Mouse (Mus musculus) megakaryocyte progenitor cell, adult 5-6 weeks (primary cell): ENCODE results near the gene Eno2. TPM values are rescaled to one million over a fixed set of nuclear protein-coding genes. Genes with fewer than 3 reads are reported as not detected.
A peak's percentile ranks its signal among the peaks of the same experiment; 100 is the strongest.

Experiments
- ATAC-seq: replicated peaks from 2 replicates; pipeline ENCODE4 v1.8.0; 2016; ENCODE audit warnings: mild to moderate bottlenecking, moderate TSS enrichment, inconsistent platforms; ENCODE audit not compliant: poor library complexity
- total RNA-seq, 2 experiments: library from RNA; stranded (forward) in 1 of 2; stranded (reverse) in 1 of 2; fragments of 157-497, 149-512 nt in 1 of 2; fragments of 200-1000 nt in 1 of 2; gene quantifications; 2 replicates each; pipeline versions ENCODE4 v1.2.3 to v1.2.4; 2015 to 2017

Eno2 gene
- total RNA-seq, 2 experiments from 2014 or later: not detected

DNA sequence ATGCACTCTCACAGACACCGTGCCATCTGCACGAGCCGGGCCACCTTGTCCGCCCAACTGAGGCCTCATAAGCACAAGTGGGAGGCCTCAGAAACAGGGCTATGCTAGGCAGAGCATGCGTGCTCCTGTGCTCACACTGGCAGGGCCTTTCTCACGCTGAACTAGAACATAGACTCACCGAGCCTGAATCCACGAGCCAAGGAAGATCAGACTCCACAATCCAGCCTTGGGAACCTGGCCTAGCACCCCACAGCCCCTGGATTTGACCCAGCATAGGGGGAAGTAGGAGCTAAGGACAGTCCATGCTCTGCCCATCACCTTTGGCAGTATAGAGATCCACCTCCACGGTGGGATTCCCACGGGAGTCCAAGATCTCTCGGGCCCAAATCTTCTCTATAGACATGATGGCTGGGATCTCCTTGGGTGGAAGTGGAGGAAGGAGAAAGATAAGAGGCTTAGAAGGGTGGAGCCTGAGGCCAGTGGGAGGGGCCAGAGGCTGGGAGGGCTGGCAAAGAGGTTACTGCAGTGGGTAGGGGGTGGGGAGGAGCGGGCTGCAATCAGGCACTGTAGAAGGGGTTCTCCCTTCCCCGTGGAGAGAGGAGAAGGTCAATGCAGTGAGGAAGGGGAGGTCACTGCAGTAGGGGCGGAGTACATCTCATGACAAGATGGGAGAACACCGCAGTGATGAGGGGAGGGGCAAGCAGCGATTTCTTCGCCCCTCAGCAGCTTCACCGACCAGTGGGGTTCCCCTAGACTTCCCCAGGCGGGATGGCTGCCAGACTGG, 1.4 kb downstream of the Eno2 start:
- ATAC-seq: peak; percentile 49

DNA sequence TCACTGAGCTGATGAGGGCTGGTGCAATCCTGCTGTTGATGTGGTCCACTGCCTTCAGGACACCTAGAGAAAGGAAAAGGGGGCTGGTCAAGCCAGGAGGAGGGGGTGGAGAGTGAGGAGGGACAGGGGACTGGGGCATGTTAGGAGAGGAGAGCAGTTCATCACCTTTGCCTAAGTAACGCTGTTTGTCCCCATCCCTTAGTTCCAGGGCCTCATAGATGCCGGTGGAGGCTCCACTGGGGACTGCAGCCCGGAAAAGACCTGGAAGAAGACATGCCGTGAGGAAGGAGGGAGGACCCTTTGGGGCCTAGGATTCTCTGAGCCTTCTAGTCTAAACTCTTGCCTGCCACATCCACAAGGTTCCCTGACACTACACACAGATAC, 1.9 kb downstream of the Eno2 start:
- ATAC-seq: no peak

DNA sequence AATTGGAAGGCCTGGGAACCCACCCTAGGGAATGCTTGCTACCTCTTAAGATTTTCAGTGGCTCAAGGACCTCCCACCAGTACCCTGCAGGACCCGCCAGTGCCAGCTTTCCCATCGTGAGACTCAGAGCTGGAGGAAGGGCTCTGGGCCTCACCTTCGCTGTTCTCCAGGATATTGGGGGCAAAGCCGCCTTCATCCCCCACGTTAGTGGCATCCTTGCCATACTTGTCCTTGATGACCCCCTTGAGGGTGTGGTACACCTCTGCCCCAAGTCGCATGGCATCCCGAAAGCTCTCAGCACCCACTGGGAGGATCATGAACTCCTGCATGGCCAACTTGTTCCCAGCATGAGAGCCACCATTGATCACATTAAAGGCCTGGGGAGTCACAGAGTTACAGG, 3.5 kb downstream of the Eno2 start:
- no peak for ATAC-seq

DNA sequence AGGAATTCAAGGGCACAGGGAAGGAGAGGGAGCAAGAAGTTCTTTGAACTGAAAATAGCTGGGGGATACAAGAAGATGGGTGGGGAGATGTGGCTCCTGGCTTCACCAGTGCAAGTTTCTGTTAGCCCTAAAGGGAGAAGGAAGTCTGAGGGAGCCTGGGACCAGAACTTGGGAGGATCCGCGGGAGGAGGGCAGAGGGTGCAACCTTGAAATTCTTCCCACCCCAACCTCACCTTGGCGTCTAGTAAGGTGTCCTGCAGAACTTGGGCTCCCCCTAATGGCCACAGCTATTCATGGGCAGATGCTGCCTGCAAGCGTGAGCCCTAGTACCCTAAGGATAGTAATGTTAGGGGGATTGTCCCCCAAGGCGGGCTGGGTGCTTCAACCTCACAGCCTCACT, 10.2 kb downstream of the Eno2 start:
- peak; percentile 90 for ATAC-seq

DNA sequence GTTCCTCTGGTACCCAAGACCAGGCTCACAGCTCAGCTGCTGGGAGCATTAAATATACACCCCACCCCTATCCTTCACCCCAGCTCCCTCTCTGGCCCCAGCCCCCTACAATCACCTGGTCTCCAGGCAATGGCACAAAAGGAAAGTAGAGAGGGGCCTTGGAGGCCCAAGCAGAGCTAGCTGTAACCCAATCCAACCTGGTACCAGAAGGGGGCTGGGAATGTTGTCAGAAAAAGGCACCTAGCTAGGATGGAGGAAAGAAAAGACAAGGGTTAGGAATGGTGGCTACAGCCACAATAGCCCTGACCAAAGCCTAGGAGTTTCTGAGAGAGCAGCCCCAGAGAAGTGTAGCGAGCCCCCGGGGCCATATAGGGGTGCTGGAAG, 10.6 kb downstream of the Eno2 start:
- no peak for ATAC-seq

DNA sequence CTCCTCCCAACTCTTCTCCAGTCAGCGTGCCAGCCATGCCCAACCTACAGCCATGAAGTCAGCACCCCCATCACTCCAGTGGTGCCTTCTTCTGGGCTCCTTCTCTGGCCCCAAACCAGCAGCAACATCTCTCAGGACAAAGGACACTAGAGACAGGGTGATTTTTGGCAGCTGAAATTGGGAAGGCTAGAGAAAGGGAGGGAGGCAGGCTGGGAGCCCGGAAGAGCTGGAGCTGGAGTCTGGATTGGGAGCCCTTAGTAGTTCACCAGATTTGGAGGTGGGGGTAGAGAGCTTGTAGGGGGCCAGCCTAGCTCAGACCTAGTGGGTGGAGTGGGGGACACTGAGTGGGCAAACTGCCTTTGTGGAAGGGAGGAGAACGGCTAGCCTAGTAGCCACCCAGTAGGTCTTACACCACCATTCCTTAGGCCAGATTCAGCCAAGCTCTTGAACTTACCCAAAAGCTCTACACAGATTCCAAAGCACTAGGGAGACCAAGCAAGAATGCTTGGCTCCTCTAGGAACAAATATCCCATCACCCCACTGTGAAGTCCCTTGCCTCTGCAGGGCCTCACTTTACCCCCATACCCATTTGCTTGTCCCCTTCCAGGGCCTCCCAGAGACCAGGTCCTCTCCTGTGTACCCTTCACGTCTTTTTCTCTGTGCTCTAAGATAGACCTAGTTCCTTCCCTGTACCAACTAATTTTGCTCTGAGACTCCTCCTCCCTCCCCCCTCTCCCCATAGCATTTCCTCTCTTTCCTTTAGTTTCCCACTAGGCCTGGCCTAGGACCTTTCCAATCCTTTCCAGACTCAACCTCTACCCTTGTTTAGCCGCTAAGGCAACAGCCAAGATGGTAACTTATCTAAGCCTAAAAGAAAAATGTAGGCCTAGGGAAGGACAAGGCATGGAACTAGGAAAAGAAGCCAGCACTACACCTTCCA, 11.3 kb downstream of the Eno2 start:
- ATAC-seq: no peak

DNA sequence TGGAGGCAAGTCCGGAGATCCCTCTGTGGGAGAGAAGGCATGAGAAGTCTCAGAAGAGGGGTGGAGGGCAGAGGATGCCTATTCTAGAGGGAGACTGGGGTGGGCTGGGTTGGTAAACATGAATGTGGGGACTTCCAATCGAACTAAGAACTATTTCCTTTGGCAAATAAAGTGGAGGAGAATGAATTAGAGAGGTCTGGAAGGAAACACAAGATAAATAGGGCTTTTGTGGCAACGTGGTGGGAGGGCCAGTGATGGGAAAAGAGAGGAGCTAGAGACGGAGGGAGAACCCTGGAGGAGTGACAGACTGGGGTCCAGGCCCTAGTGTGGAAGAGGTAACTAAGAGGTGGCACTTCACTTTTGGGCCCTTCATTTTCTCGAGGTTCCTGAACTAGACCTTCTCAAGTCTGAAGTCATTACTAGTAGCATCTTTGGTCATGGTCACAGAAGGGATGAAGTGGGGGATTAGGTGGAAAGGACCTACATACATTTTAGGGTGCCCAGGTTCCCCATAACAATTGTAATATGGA, 12.1 kb downstream of the Eno2 start:
- ATAC-seq: no peak

DNA sequence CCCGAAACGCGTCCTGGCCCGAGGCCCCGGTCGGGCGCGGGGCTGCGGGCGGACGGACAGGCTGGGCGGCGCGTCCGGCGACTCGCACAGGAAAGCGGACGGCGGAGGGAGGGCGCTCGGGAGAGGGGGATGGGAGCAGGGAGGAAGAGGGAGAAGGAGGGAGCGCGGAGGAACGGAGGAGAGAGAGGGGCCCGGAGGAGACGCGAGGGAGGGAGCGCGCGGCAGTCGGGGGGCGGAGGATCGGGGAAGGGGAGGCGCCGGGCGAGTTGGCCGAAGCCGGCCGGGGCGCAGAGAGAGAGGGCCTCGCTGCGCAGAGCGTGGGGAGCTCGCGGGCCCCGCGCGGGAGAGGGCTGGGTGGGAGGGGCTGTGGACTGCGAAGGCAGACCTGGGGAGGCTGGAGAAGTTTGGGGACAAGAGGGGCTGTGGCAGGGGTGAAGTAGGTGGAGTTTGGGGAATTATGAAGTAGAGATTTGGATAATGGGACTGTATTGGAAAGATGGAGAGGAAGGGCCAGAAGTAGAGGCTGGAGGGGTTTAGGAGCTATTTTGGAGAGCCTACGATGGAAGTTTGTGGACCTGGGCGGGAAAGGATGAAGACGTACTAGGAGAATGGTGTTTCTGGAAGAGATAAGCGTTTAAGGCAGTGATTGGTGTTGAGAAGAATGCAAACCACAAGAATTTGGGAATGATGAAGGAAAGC, 12.7 kb downstream of the Eno2 start:
- ATAC-seq: peak; percentile 42

DNA sequence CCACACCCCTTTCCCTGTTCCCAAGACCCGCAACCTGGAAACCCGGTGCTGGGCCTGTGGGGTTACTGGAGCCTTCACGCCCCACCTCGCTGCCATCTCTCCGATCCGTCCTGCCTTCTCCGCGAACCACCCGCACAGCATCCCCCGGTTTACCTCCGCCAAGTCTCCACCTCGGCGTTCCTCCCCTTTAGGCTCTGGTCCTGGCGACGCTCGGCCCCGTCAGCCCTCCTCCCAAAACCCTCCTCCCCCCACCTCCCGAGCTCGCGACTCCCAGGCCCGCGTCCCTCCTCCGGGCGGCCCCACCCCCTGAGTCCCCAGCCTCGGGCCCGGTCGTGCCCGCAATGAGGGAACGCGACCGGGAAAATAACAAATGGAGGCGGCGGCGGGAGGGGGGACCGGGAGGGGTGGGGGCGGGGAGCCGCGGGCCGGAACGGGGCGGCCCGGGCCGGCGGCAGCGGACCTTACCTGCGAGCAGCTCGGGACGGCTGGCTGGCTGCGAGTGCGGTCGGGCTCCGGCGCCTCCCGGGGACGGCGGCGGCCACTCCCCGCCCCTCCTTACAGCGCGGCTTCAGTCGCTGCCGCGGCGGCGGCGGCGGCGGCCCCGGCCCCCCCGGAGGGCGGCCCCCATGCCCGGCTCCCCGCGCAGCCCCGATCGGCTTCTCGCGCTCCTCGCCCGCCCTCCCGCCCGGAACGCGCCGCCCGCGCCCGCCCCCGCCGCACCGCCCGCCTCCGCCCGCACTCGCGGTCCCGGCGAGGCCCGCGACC, 13.5 kb downstream of the Eno2 start, which contains the start of the genes Gm45234 and Atn1:
Gene Gm45234 (minus strand): TSS at position 191 of the 765 bp plus-strand sequence.
Gene Atn1 (minus strand): TSS at position 694 of the 765 bp plus-strand sequence.
- ATAC-seq: peak; percentile 30

DNA sequence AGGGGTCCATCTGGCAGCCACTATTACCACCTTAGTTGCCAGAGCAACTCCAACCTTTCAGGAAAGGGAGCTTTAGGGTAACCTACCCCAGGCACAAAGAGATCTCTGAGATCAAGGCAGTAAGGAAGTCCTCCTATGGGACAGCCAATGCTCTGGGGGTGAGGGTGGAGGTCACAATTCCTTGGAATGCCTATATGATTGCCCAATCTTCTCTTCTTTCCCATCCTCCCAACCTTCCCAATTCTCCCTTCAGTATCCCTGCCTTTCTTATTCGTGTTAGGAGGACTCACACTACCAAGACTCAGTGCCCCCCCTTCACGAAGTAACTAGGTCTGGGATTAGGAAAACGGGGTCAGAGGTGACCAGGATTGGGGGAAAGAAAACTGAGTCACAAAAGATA, 14.2 kb downstream of the Eno2 start:
- ATAC-seq: no peak

DNA sequence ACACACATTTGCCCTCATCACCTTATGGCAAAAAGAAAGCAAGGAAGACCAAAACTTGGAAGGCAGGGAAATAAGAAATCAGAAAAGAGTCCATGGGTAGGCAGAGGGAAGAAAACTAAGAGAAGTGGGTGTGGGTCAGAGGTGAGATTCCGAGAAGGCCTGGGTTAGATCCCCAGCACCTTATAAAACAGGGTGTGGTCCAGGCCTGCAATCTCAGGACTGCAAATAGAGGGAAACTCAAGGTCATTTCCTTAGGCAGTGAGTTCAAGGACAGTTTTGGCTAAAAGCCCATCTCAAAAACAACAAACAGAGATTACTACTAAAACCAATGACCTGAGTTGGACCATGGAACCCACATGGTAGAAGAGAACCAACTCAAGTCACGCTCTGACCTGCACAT, 15.6 kb downstream of the Eno2 start:
- no peak for ATAC-seq

DNA sequence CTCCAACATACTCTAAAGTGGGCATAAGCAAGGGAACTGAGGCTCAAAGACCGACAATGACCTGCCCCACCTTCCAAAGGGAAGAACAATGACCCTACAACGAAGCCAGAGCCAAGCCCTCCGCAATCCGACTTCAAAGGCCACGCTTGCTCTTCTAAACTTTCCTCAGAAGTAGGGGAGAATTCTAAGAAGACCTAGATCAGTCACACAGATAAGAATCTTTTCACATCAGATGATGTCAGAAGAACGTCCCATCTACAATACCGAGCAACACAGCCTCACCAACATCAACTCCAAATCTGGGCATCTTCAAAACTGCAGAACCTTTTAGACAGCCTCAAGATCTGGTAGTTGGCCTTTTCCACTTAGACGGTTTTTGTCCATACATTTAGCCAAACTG, 19.1 kb downstream of the Eno2 start:
- ATAC-seq: no peak

DNA sequence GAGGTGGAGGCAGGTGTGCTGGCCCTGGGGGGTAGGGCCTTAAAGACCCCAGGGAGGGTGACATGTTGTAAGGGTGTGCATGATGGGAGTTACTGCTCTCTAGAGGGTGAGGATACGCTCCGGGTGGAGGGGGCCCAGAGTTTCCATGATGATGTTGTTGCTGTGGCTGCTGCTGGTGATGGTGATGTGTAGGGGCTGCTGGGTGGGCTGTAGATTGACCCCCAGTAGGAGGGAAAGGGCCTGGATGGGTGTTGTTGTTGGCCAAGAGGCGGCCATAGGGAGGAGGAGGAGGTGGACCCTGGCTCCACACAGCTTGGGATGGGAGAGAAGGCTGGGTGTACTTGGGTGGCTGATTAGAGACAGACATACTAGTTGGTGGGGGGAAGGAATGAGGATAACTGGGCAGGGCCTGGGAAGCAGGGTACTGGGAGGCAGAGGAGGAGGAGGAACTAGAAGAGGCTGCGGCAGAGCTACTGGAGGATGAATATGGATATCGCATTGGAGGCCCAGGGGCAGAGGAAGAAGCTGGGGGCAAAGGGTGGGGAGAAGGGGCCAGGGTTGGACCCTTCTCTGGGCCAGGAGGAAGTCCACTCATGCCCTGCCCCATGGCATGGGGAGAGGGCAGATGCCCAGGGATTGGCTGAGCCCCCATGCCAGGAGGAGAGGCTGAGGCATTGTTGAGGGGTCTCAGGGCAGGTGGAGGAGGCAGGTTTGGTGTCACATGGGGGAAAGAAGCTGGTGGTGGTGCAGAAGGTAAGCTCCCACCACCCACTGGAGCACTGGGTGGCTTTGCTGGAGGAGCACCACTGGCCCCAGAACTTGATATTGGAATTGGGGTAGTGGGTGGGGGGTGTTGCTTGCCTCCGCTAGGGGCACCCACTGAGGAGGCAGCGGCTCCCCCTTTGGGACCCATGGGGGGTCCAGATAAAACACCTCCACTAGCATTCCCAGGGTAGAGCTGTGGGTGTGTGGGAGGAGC, 22.5 kb downstream of the Eno2 start:
- ATAC-seq: no peak

DNA sequence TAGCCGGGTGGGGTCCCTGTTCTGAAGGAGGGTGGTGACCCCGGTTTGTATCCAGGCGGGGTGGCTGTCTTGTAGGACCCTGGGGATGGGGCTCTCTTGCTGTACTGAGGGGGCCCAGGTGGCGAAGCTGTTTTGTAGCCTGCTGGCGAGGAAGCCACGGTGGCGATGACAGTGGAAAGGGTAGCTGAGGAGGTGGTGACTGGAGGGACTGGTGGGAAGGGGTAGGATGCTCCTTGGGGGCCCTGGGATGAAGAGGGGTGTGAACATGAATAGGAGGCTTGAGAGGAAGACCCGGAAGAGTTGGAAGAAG, 23.2 kb downstream of the Eno2 start:
- ATAC-seq: no peak

DNA sequence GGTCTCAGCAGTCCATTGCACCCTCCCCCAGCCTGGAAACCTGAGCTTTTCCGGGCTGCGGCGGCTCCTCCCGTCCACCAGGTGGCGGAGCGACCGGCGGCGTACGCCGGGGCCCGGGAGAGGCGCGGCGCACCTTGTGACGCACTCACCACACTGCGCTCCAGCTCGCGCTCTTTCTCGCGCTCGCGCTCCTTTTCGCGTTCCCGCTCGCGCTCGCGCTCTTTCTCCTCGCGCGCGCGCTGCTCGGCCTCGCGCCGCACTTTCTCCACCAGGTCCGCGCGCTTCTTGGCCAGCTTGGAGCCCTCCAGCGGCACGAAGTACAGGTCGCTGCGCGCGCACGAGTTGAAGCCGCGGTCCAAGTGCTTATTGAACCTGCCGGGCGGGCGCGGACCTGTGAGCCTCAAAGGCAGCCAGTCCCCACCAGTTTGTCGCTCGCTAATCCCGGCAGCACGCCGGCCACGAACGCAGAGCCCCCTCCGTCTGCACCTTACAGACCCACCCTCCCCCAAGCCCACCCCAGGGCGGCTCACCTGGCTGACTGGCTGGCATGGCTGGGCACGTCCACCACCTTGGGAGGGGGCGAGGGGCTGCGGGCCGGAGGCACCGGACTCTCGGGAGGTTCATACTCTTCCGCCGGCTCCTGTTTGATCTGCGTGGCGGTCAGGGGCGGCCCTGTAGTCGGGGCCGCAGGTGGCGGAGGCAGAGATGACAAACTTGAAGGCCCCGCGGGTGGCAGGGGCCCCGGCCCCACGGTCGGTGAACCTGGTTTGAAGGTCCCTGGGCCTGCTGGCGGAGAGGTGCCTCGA, 23.8 kb downstream of the Eno2 start:
- peak; percentile 59 for ATAC-seq

DNA sequence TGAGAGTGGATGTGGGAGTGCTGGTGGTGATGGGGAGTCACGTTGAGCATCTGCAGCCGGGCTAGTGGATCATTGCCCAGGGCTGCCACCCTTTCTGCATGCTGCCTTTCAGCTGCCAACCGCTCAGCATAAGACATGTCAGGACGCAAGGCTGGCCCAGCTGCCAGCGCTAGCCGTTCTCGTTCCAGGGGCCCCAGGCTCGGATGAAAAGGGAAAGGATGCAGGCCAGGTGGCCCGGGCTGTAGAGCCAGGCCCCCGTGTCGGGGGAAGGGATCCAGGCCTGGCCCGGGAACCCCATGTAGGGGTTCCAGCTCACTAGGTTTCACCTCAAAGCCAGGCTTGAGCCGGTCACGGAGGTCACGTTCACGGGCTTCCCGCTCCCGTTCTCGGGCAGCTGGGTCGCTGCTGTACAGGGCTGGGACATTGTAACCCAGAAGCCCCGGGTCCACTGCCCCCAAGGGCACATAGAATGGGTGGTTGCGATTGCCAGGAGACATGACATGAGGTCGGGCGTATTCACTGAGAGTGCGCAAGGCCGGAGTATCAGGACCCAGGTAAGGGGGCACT, 24.6 kb downstream of the Eno2 start:
- no peak for ATAC-seq

DNA sequence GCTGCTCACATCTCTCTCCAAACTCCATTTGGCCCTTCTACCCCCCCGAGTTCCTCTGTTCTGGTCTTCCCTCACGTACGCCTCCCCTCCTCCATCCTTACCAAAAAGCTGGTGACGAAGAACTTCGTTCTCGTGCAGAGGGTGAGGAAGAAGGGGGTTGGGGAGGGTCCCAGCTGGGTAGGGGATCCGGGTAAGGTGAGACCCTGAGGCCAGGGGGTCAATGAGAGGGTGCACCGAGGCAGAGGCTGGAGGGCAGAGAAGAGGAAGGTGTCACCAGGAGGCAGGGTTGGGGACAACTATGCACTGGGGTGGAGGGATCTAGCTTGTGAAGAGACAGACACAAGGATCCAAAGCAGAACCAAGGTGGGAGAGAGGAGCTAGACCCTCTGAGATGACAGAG, 25.8 kb downstream of the Eno2 start:
- ATAC-seq: no peak

DNA sequence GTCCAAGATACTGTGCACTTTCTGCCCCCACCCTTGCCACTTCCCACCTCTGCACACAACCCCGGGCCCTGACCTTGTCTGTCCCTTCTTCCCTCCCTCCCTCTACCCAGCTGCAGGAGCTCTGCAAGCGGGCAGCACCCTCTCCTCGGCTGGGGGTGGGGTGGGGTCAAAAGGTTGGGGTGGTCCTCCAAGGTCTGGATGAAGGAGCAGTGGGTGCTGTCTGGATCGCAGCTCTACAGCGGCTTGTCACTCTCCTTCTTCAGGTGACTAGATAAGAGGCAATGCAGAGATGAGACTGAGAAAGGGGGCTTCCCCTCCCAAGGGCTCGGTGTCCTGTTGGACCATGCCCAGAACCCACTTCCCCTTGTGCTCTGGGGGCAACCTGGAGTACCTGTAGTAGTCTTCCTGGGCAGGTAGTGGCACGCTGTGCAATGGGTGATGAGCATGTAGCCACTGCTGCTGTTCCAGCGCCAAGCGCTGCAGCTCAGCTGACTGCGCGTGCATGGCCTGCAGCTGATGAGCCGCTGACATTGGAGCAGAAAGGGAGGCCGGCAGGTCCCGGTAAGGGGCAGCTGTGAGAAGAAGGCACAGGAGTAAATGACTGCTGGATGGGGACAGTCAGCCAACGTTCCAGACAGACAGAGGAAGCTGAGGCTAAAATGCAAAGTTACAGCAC, 26.5 kb downstream of the Eno2 start:
- no peak for ATAC-seq
